Mouse (Mus musculus): Measurements from ENCODE around the gene Zc3h12d. TPM values are rescaled to one million over a fixed set of nuclear protein-coding genes. Genes with fewer than 3 reads are reported as not detected.

Zc3h12d gene
- polyA plus RNA-seq, 1 experiment from 2014 or later: 0.67 TPM

GRCm38 (mm10) chr10:7819156-7819555, 13.1 kb upstream of the Zc3h12d start:
- no peaks in the 10 kb centered on the region for H3K4me1 ChIP-seq (ENCODE audit: control insufficient read depth, insufficient read depth, low read length)
- ATAC-seq: no peak
- no peak overlapping the region for H3K4me2 ChIP-seq (ENCODE audit: low read depth, low read length)
- H3K27me3 ChIP-seq (replicated peaks; ENCODE audit: control insufficient read depth, insufficient read depth, low read length): no peaks in the 10 kb centered on the region
- no peak overlapping the region for H3K4me3 ChIP-seq (ENCODE audit: low read length)
- 87% methylated on average over 4 of the region's 4 CpGs for WGBS
- H3K27ac ChIP-seq (ENCODE audit: low read length): no peak overlapping the region
- no peak overlapping the region for H3K9ac ChIP-seq (ENCODE audit: low read depth, low read length)
- H3K9me3 ChIP-seq (ENCODE audit: control insufficient read depth, low read length): no peaks in the 10 kb centered on the region
- H3K36me3 ChIP-seq (ENCODE audit: control insufficient read depth, insufficient read depth, low read length): peaks cover 10% of the 10 kb centered on the region; the same call in 1 of the 2 replicates

GRCm38 (mm10) chr10:7819603-7820002, 12.7 kb upstream of the Zc3h12d start:
- H3K9me3 ChIP-seq (ENCODE audit: control insufficient read depth, low read length): no peaks in the 10 kb centered on the region
- H3K36me3 ChIP-seq (ENCODE audit: control insufficient read depth, insufficient read depth, low read length): peaks cover 10% of the 10 kb centered on the region; the same call in 1 of the 2 replicates
- H3K9ac ChIP-seq (ENCODE audit: low read depth, low read length): no peak overlapping the region
- ATAC-seq: no peak
- H3K27me3 ChIP-seq (replicated peaks; ENCODE audit: control insufficient read depth, insufficient read depth, low read length): no peaks in the 10 kb centered on the region
- no peak overlapping the region for H3K27ac ChIP-seq (ENCODE audit: low read length)
- 86% methylated on average over 4 of the region's 4 CpGs for WGBS
- H3K4me2 ChIP-seq (ENCODE audit: low read depth, low read length): no peak overlapping the region
- no peaks in the 10 kb centered on the region for H3K4me1 ChIP-seq (ENCODE audit: control insufficient read depth, insufficient read depth, low read length)
- H3K4me3 ChIP-seq (ENCODE audit: low read length): no peak overlapping the region

- Histone ChIP-seq H3K36me3 (ENCODE audit: control insufficient read depth, insufficient read depth, low read length) (peaks cover 10% of the 10 kb centered on the region; the same call in 1 of the 2 replicates), H3K27ac (ENCODE audit: low read length) (no peak overlapping the region), H3K9ac (ENCODE audit: low read depth, low read length) (no peak overlapping the region), H3K9me3 (ENCODE audit: control insufficient read depth, low read length) (no peaks in the 10 kb centered on the region), H3K4me1 (ENCODE audit: control insufficient read depth, insufficient read depth, low read length) (no peaks in the 10 kb centered on the region), H3K4me2 (ENCODE audit: low read depth, low read length) (no peak overlapping the region), H3K4me3 (ENCODE audit: low read length) (no peak overlapping the region), H3K27me3 (replicated peaks; ENCODE audit: control insufficient read depth, insufficient read depth, low read length) (no peaks in the 10 kb centered on the region)
- ATAC-seq: no peak
- WGBS: 90% methylated on average over 5 of the region's 5 CpGs
Measured at GRCm38 (mm10) chr10:7820171-7820570, 12.1 kb upstream of the Zc3h12d start.

DNA sequence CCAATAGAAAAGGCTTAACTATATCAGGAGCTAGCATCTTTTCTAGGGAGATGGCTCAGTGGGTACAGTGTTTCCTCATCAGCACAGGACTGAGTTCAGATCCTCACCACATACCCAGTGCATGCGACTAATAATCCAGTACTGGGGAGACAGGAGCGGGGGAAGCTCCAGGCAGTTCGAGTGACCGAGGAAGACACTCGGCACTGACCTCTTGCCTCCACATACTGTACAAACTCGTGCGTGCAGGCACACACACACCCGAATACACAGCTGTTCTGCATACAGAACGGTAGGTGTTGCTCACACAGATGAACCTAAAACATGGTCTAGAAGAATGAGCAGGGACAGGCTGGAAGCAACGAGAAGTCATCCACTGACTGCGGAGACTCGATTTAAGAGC, 10.3 kb upstream of the Zc3h12d start:
- H3K27ac ChIP-seq (ENCODE audit: low read length): no peak overlapping the region
- no peak overlapping the region for H3K4me3 ChIP-seq (ENCODE audit: low read length)
- no peak overlapping the region for H3K4me2 ChIP-seq (ENCODE audit: low read depth, low read length)
- no peaks in the 10 kb centered on the region for H3K4me1 ChIP-seq (ENCODE audit: control insufficient read depth, insufficient read depth, low read length)
- 96% methylated on average over 12 of the region's 12 CpGs for WGBS
- H3K36me3 ChIP-seq (ENCODE audit: control insufficient read depth, insufficient read depth, low read length): peaks cover 10% of the 10 kb centered on the region; the same call in 1 of the 2 replicates
- no peaks in the 10 kb centered on the region for H3K9me3 ChIP-seq (ENCODE audit: control insufficient read depth, low read length)
- H3K9ac ChIP-seq (ENCODE audit: low read depth, low read length): no peak overlapping the region
- H3K27me3 ChIP-seq (replicated peaks; ENCODE audit: control insufficient read depth, insufficient read depth, low read length): no peaks in the 10 kb centered on the region
- no peak for ATAC-seq

DNA sequence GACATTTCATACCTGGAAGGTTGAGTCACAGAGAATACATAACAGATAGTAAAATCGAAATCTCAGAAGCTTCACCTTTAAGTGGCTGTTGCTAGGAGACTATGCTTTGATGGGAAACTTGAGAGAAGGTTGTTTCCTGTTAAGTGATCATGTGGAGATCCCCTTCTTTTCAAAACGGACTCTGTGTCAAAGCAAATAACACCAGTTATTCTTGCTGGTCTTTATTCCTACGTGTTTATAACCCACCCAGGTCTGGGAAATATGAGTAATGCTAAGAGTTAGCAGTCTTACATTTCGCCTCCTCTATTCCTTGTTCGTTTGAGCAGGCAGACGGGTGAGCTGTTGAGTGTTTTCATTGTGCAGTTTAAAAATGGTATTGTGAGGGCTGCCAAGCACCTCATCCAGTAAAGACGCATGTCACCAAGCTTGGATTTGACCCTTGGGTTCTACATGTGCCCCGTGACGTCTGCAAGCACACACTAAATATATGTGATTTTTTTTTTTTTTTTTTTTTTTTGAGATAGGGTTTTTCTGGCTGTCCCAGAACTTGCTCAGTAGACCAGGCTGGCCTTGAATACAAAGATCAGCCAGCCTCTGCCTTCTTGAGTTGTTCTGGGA, 7.5 kb upstream of the Zc3h12d start:
- no peaks in the 10 kb centered on the region for H3K9me3 ChIP-seq (ENCODE audit: control insufficient read depth, low read length)
- no peak for ATAC-seq
- WGBS: 89% methylated on average over 9 of the region's 9 CpGs
- H3K27ac ChIP-seq (ENCODE audit: low read length): no peak overlapping the region
- H3K4me1 ChIP-seq (ENCODE audit: control insufficient read depth, insufficient read depth, low read length): no peaks in the 10 kb centered on the region
- no peak overlapping the region for H3K4me3 ChIP-seq (ENCODE audit: low read length)
- no peak overlapping the region for H3K9ac ChIP-seq (ENCODE audit: low read depth, low read length)
- peaks cover 10% of the 10 kb centered on the region; the same call in 1 of the 2 replicates for H3K36me3 ChIP-seq (ENCODE audit: control insufficient read depth, insufficient read depth, low read length)
- no peaks in the 10 kb centered on the region for H3K27me3 ChIP-seq (replicated peaks; ENCODE audit: control insufficient read depth, insufficient read depth, low read length)
- H3K4me2 ChIP-seq (ENCODE audit: low read depth, low read length): no peak overlapping the region

GRCm38 (mm10) chr10:7825281-7825665, 7.0 kb upstream of the Zc3h12d start:
- ATAC-seq: no peak
- Histone ChIP-seq H3K9me3 (ENCODE audit: control insufficient read depth, low read length) (no peaks in the 10 kb centered on the region), H3K9ac (ENCODE audit: low read depth, low read length) (no peak overlapping the region), H3K27me3 (replicated peaks; ENCODE audit: control insufficient read depth, insufficient read depth, low read length) (no peaks in the 10 kb centered on the region), H3K27ac (ENCODE audit: low read length) (no peak overlapping the region), H3K4me3 (ENCODE audit: low read length) (no peak overlapping the region), H3K4me2 (ENCODE audit: low read depth, low read length) (no peak overlapping the region), H3K4me1 (ENCODE audit: control insufficient read depth, insufficient read depth, low read length) (no peaks in the 10 kb centered on the region), H3K36me3 (ENCODE audit: control insufficient read depth, insufficient read depth, low read length) (peaks cover 10% of the 10 kb centered on the region; the same call in 1 of the 2 replicates)
- WGBS: 86% methylated on average over 4 of the region's 4 CpGs

DNA sequence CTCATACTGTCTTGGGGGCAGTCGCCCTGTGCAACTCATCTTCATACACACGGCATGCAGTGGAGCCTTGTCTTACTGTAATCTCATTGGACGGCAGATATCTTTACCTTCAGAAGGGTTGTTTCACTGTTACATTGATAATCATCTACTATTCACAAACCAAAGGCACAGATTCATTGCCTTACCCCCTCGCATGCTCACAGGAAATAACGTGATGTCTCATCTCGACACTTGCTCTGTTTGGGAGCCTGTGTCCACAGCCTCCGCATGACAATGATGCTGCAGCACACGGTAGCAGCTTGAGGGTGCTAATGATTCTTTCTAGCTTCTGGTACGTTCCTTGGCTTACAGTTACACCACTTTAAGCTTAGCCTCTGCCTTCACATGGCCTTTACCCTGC, 6.2 kb upstream of the Zc3h12d start:
- WGBS: 94% methylated on average over 9 of the region's 9 CpGs
- Histone ChIP-seq H3K4me2 (ENCODE audit: low read depth, low read length) (no peak overlapping the region), H3K27ac (ENCODE audit: low read length) (no peak overlapping the region), H3K27me3 (replicated peaks; ENCODE audit: control insufficient read depth, insufficient read depth, low read length) (no peaks in the 10 kb centered on the region), H3K4me3 (ENCODE audit: low read length) (no peak overlapping the region), H3K36me3 (ENCODE audit: control insufficient read depth, insufficient read depth, low read length) (peaks cover 4% of the 10 kb centered on the region; the same call in 1 of the 2 replicates), H3K9ac (ENCODE audit: low read depth, low read length) (no peak overlapping the region), H3K4me1 (ENCODE audit: control insufficient read depth, insufficient read depth, low read length) (no peaks in the 10 kb centered on the region), H3K9me3 (ENCODE audit: control insufficient read depth, low read length) (no peaks in the 10 kb centered on the region)
- ATAC-seq: no peak

DNA sequence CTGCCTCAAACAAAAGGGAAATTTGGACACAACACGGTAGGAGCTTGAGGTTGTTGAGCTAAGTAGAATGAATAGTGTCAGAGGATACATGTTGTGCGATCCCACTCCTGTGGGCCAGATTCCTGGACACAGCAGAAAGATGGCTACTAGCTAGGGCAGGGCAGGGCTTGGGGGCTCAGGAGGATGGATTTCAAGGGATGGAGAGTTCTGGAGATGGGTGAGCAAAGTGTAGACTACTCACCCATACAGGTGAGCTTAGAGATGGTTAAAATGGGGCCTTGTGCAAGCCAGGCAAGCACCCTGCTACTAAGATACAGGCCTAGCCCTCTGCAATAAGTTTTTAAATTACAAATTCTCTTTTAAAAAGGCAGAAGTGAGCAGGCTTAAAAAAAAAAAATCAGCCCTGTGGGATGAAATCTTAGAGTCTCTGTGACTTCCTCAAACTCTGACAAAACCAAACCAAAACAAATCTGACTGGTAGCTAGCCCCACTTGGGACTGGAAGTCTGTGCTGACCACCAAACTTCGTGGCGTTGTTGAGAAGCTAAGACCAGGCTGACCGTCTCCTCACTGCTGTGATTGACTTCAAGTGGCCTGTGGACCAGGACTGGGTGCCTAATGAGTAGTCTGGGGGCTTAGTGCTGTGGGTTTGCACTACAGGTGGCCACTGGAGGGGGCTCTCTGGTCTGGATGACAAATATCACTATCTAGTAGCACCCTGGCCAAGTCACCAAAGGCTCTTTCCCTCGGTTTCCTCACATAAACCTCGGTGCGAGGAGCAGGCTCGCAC, 1.3 kb downstream of the Zc3h12d start:
- Histone ChIP-seq H3K4me2 (ENCODE audit: low read depth, low read length) (no peak overlapping the region), H3K4me1 (ENCODE audit: control insufficient read depth, insufficient read depth, low read length) (peaks cover 6% of the 10 kb centered on the region), H3K27ac (ENCODE audit: low read length) (no peak overlapping the region), H3K4me3 (ENCODE audit: low read length) (no peak overlapping the region), H3K27me3 (replicated peaks; ENCODE audit: control insufficient read depth, insufficient read depth, low read length) (no peaks in the 10 kb centered on the region), H3K9ac (ENCODE audit: low read depth, low read length) (no peak overlapping the region), H3K36me3 (ENCODE audit: control insufficient read depth, insufficient read depth, low read length) (no peaks in the 10 kb centered on the region), H3K9me3 (ENCODE audit: control insufficient read depth, low read length) (no peaks in the 10 kb centered on the region)
- ATAC-seq: no peak
- 84% methylated on average over 9 of the region's 9 CpGs for WGBS

DNA sequence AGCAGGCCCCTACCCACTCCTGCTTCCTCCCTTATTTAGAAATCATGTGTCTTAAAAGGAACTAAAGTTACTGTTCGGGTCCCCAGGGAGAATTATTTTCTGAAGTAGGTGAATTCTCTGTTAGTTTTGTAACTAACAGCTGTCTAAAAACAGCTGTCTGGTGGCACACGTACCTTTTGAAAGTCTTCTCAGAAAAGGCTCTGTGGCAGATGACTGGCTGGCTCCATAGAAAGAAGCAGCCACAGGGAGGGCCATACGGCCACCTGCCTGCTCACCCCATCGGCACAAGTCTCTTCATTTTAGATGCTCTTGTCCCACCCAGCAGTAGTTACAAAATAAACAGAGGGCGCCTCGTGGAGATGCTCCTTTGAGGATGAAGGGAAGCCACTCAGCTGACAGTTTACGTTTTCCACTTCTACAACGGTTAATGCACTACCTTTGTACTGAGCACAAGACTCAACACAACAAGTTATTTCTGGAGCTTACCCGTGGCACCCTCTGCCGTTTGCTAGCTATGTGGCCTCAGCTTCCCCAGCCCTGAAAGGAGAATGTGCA, 2.5 kb downstream of the Zc3h12d start:
- 60% methylated on average over 10 of the region's 10 CpGs for WGBS
- H3K36me3 ChIP-seq (ENCODE audit: control insufficient read depth, insufficient read depth, low read length): no peaks in the 10 kb centered on the region
- no peak for ATAC-seq
- H3K4me2 ChIP-seq (ENCODE audit: low read depth, low read length): no peak overlapping the region
- H3K9me3 ChIP-seq (ENCODE audit: control insufficient read depth, low read length): no peaks in the 10 kb centered on the region
- no peak overlapping the region for H3K9ac ChIP-seq (ENCODE audit: low read depth, low read length)
- no peaks in the 10 kb centered on the region for H3K27me3 ChIP-seq (replicated peaks; ENCODE audit: control insufficient read depth, insufficient read depth, low read length)
- no peak overlapping the region for H3K4me3 ChIP-seq (ENCODE audit: low read length)
- no peak overlapping the region for H3K27ac ChIP-seq (ENCODE audit: low read length)
- H3K4me1 ChIP-seq (ENCODE audit: control insufficient read depth, insufficient read depth, low read length): peaks cover 6% of the 10 kb centered on the region
